Mouse (Mus musculus): ENCODE data around the gene Ift88. TPM values are rescaled to one million over a fixed set of nuclear protein-coding genes. Genes with fewer than 3 reads are reported as not detected.
A peak's percentile ranks its signal among the peaks of the same experiment; 100 is the strongest.
"Not testable (repeated sequence)": the region's sequence is repeated elsewhere in the genome, so short reads cannot be mapped to it uniquely, and the experiment has no call there.

The Ift88 gene
- polyA plus RNA-seq, 1 experiment from 2014 or later: 5.4 TPM

GRCm38 (mm10) chr14:57409106-57409505 lies 14.8 kb upstream of the Ift88 start:
- no peaks in the 10 kb centered on the region for H3K9me3 ChIP-seq (ENCODE audit: control insufficient read depth, low read length)
- WGBS: 30% methylated on average over 6 of the region's 6 CpGs
- no peak for DNase-seq (ENCODE audit: low spot score)
- H3K9ac ChIP-seq (ENCODE audit: low read depth, low read length): no peak overlapping the region
- no peak overlapping the region for H3K27ac ChIP-seq (ENCODE audit: low read depth, low read length)
- no peak overlapping the region for H3K4me3 ChIP-seq (ENCODE audit: low read depth, low read length)
- H3K4me2 ChIP-seq: no peak overlapping the region
- no peak for ATAC-seq (replicated peaks; ENCODE audit: low FRiP score)
- no peaks in the 10 kb centered on the region for H3K27me3 ChIP-seq (replicated peaks; ENCODE audit: control insufficient read depth, insufficient read depth, low read length)
- H3K36me3 ChIP-seq (ENCODE audit: control insufficient read depth, insufficient read depth, low read length): no peaks in the 10 kb centered on the region
- H3K4me1 ChIP-seq (replicated peaks; ENCODE audit: control insufficient read depth, insufficient read depth, low read length): no peaks in the 10 kb centered on the region; the same call in 1 of the 2 replicates

DNA sequence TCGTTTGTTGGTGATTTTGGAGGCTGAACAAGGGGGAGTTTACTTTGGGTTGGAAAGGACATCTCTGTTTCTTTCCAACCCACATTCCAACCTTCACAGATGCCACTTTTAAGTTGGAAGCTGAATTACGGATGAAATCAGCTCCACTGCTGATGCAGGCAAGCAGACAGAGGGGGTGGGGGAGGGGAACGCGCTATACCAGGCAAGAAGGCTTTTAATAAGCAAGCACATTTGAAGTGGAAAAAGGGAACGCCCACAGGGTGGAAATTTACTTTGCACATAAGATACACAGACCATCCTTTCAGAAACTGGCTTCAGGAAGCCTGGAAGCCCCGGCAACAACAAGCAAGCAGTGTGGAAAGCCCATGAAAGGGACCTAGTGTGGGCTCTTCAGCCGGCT lies 11.7 kb upstream of the Ift88 start:
- H3K27ac ChIP-seq (ENCODE audit: low read depth, low read length): no peak overlapping the region
- H3K27me3 ChIP-seq (replicated peaks; ENCODE audit: control insufficient read depth, insufficient read depth, low read length): no peaks in the 10 kb centered on the region
- no peak for ATAC-seq (replicated peaks; ENCODE audit: low FRiP score)
- H3K4me3 ChIP-seq (ENCODE audit: low read depth, low read length): no peak overlapping the region
- WGBS: 65% methylated on average over 7 of the region's 7 CpGs
- no peaks in the 10 kb centered on the region; the same call in 1 of the 2 replicates for H3K4me1 ChIP-seq (replicated peaks; ENCODE audit: control insufficient read depth, insufficient read depth, low read length)
- no peak overlapping the region for H3K9ac ChIP-seq (ENCODE audit: low read depth, low read length)
- no peak overlapping the region for H3K4me2 ChIP-seq
- no peaks in the 10 kb centered on the region for H3K9me3 ChIP-seq (ENCODE audit: control insufficient read depth, low read length)
- no peak for DNase-seq (ENCODE audit: low spot score)
- no peaks in the 10 kb centered on the region for H3K36me3 ChIP-seq (ENCODE audit: control insufficient read depth, insufficient read depth, low read length)

DNA sequence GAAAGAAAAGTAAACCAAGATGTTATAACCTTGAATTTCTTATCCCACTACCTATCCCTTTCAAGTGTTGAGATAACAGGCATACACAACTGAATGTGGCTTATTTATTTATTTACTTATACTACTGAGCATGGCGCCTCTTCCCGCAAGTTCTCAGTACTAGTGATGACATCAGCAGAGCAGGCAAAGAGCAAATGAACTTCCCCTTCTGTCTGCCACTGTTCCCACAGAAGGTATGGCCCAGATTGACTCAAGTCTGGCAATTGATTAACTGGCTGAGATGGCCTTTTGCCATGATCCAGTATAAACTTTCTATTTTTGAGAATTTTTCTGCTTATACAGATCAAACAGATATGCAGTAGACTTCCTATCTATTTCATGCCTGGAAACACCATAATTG lies 6.7 kb upstream of the Ift88 start:
- H3K36me3 ChIP-seq (ENCODE audit: control insufficient read depth, insufficient read depth, low read length): no peaks in the 10 kb centered on the region
- no peak overlapping the region for H3K9ac ChIP-seq (ENCODE audit: low read depth, low read length)
- H3K27ac ChIP-seq (ENCODE audit: low read depth, low read length): no peak overlapping the region
- WGBS: 54% methylated on average over 2 of the region's 2 CpGs
- no peak overlapping the region for H3K4me3 ChIP-seq (ENCODE audit: low read depth, low read length)
- H3K27me3 ChIP-seq (replicated peaks; ENCODE audit: control insufficient read depth, insufficient read depth, low read length): no peaks in the 10 kb centered on the region
- H3K9me3 ChIP-seq (ENCODE audit: control insufficient read depth, low read length): no peaks in the 10 kb centered on the region
- no peak overlapping the region for H3K4me2 ChIP-seq
- ATAC-seq (replicated peaks; ENCODE audit: low FRiP score) (no peak), DNase-seq (ENCODE audit: low spot score) (no peak)
- no peaks in the 10 kb centered on the region for H3K4me1 ChIP-seq (replicated peaks; ENCODE audit: control insufficient read depth, insufficient read depth, low read length)

- Histone ChIP-seq H3K36me3 (ENCODE audit: control insufficient read depth, insufficient read depth, low read length) (no peaks in the 10 kb centered on the region), H3K9me3 (ENCODE audit: control insufficient read depth, low read length) (no peaks in the 10 kb centered on the region), H3K4me3 (ENCODE audit: low read depth, low read length) (peak overlapping the region; percentile 95), H3K9ac (ENCODE audit: low read depth, low read length) (peak overlapping the region; percentile 76), H3K27me3 (replicated peaks; ENCODE audit: control insufficient read depth, insufficient read depth, low read length) (no peaks in the 10 kb centered on the region), H3K4me1 (replicated peaks; ENCODE audit: control insufficient read depth, insufficient read depth, low read length) (no peaks in the 10 kb centered on the region), H3K27ac (ENCODE audit: low read depth, low read length) (peak overlapping the region; percentile 32; the same call in 1 of the 2 replicates), H3K4me2 (peak overlapping the region; percentile 93)
- ATAC-seq (replicated peaks; ENCODE audit: low FRiP score) (peak; percentile 75), DNase-seq (ENCODE audit: low spot score) (no peak)
- under 1% methylated on average over 24 of the region's 24 CpGs for WGBS
These were observed 325 bp downstream of the Ift88 start for GRCm38 (mm10) chr14:57424212-57424561.

- ATAC-seq (replicated peaks; ENCODE audit: low FRiP score) (no peak), DNase-seq (ENCODE audit: low spot score) (no peak)
- H3K27me3 ChIP-seq (replicated peaks; ENCODE audit: control insufficient read depth, insufficient read depth, low read length): no peaks in the 10 kb centered on the region
- no peak overlapping the region for H3K9ac ChIP-seq (ENCODE audit: low read depth, low read length)
- H3K36me3 ChIP-seq (ENCODE audit: control insufficient read depth, insufficient read depth, low read length): no peaks in the 10 kb centered on the region
- H3K27ac ChIP-seq (ENCODE audit: low read depth, low read length): no peak overlapping the region
- H3K4me1 ChIP-seq (replicated peaks; ENCODE audit: control insufficient read depth, insufficient read depth, low read length): no peaks in the 10 kb centered on the region
- no peak overlapping the region for H3K4me2 ChIP-seq
- 83% methylated on average over 2 of the region's 2 CpGs for WGBS
- no peak overlapping the region for H3K4me3 ChIP-seq (ENCODE audit: low read depth, low read length)
- H3K9me3 ChIP-seq (ENCODE audit: control insufficient read depth, low read length): no peaks in the 10 kb centered on the region
These were observed 6.6 kb downstream of the Ift88 start for GRCm38 (mm10) chr14:57430451-57430850.

GRCm38 (mm10) chr14:57452516-57452915 lies 28.7 kb downstream of the Ift88 start:
- no peak for DNase-seq (ENCODE audit: low spot score)
- 45% methylated on average over 1 of the region's 1 CpGs for WGBS
- no peak overlapping the region for H3K27ac ChIP-seq (ENCODE audit: low read depth, low read length)
- H3K9me3 ChIP-seq (ENCODE audit: control insufficient read depth, low read length): no peaks in the 10 kb centered on the region
- no peak overlapping the region for H3K9ac ChIP-seq (ENCODE audit: low read depth, low read length)
- no peak overlapping the region for H3K4me2 ChIP-seq
- H3K27me3 ChIP-seq (replicated peaks; ENCODE audit: control insufficient read depth, insufficient read depth, low read length): no peaks in the 10 kb centered on the region
- H3K36me3 ChIP-seq (ENCODE audit: control insufficient read depth, insufficient read depth, low read length): no peaks in the 10 kb centered on the region; the same call in 1 of the 2 replicates
- H3K4me3 ChIP-seq (ENCODE audit: low read depth, low read length): no peak overlapping the region
- no peak for ATAC-seq (replicated peaks; ENCODE audit: low FRiP score)
- H3K4me1 ChIP-seq (replicated peaks; ENCODE audit: control insufficient read depth, insufficient read depth, low read length): no peaks in the 10 kb centered on the region

DNA sequence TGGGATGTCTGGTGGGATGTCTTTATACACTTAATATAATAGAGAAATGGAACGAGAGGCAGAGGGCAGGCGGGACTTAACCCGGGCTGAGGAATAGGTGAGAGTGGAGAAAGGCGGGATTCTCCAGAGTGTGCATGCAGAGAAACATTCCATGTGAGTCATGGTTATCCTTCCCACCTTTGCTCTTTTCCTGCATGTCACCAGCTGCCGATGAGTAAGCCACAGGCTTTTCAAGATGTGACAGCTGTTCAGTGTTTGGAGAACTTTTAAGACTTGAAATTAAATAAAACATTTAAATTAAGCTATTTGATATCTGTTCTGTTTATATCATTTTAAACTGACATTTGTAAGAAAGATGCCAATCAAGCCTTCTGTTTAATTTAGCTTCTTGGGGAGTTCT lies 36.0 kb downstream of the Ift88 start:
- Histone ChIP-seq H3K4me1 (replicated peaks; ENCODE audit: control insufficient read depth, insufficient read depth, low read length) (0 out of 2 replicates have a peak, but pooled peaks cover 2% of the 10 kb centered on the region), H3K36me3 (ENCODE audit: control insufficient read depth, insufficient read depth, low read length) (no peaks in the 10 kb centered on the region), H3K9me3 (ENCODE audit: control insufficient read depth, low read length) (no peaks in the 10 kb centered on the region), H3K27ac (ENCODE audit: low read depth, low read length) (no peak overlapping the region), H3K4me2 (no peak overlapping the region), H3K27me3 (replicated peaks; ENCODE audit: control insufficient read depth, insufficient read depth, low read length) (no peaks in the 10 kb centered on the region), H3K9ac (ENCODE audit: low read depth, low read length) (no peak overlapping the region), H3K4me3 (ENCODE audit: low read depth, low read length) (no peak overlapping the region)
- DNase-seq (ENCODE audit: low spot score) (no peak), ATAC-seq (replicated peaks; ENCODE audit: low FRiP score) (no peak)
- 95% methylated on average over 5 of the region's 5 CpGs for WGBS

DNA sequence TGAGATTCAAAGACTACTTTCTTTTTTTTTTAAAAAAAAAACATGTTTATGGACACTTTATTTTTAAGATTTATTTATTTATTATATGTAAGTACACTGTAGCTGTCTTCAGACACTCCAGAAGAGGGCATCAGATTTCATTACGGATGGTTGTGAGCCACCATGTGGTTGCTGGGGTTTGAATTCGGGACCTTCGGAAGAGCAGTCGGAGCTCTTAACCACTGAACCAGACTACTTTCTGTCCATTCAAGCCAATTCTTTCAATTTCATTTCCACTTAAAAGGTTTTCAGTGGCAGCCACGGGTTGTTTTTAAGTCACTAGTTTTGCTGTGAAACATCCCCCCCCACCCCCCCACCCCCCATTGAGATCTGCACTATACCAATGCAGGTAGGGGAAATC lies 36.5 kb downstream of the Ift88 start:
- not testable (repeated sequence) for H3K4me2 ChIP-seq; DNase-seq (ENCODE audit: low spot score); H3K4me1 ChIP-seq (replicated peaks; ENCODE audit: control insufficient read depth, insufficient read depth, low read length); H3K27me3 ChIP-seq (replicated peaks; ENCODE audit: control insufficient read depth, insufficient read depth, low read length); H3K4me3 ChIP-seq (ENCODE audit: low read depth, low read length); ATAC-seq (replicated peaks; ENCODE audit: low FRiP score); H3K9ac ChIP-seq (ENCODE audit: low read depth, low read length); H3K36me3 ChIP-seq (ENCODE audit: control insufficient read depth, insufficient read depth, low read length); H3K9me3 ChIP-seq (ENCODE audit: control insufficient read depth, low read length); H3K27ac ChIP-seq (ENCODE audit: low read depth, low read length)
- WGBS: 74% methylated on average over 5 of the region's 5 CpGs

- no peaks in the 10 kb centered on the region for H3K36me3 ChIP-seq (ENCODE audit: control insufficient read depth, insufficient read depth, low read length)
- H3K4me2 ChIP-seq: no peak overlapping the region
- ATAC-seq (replicated peaks; ENCODE audit: low FRiP score) (no peak), DNase-seq (ENCODE audit: low spot score) (no peak)
- H3K27me3 ChIP-seq (replicated peaks; ENCODE audit: control insufficient read depth, insufficient read depth, low read length): no peaks in the 10 kb centered on the region
- H3K4me3 ChIP-seq (ENCODE audit: low read depth, low read length): no peak overlapping the region
- no peak overlapping the region for H3K27ac ChIP-seq (ENCODE audit: low read depth, low read length)
- 84% methylated on average over 5 of the region's 5 CpGs for WGBS
- H3K4me1 ChIP-seq (replicated peaks; ENCODE audit: control insufficient read depth, insufficient read depth, low read length): 0 out of 2 replicates have a peak, but pooled peaks cover 2% of the 10 kb centered on the region
- H3K9ac ChIP-seq (ENCODE audit: low read depth, low read length): no peak overlapping the region
- H3K9me3 ChIP-seq (ENCODE audit: control insufficient read depth, low read length): no peaks in the 10 kb centered on the region
These were observed 39.0 kb downstream of the Ift88 start for GRCm38 (mm10) chr14:57462871-57463270.
